Mouse (Mus musculus) MEL (cell line): ENCODE results near the gene Atp5b. TPM values are rescaled to one million over a fixed set of nuclear protein-coding genes. Genes with fewer than 3 reads are reported as not detected.

Source experiments
- DNase-seq: peaks from one replicate; pipeline ENCODE4 v3.0.0; 2011; ENCODE audit warnings: low read depth, low spot score
- H3K27ac ChIP-seq: 2 replicates; pipeline ENCODE4 v1.5.1; 2012; ENCODE audit warnings: low read depth, mild to moderate bottlenecking, control low read depth, low read length, moderate library complexity; ENCODE audit not compliant: control insufficient read depth
- H3K27me3 ChIP-seq, 2 experiments: fragments of 150-350 bp in 1 of 2; sonication (generic) in 1 of 2; 2 replicates each; pipeline ENCODE4 v1.6.1; 2012; ENCODE audit warnings: low read length in 2 of 2, mild to moderate bottlenecking in 2 of 2, improper control_type of control experiment in 1 of 2, moderate library complexity in 1 of 2; ENCODE audit not compliant: insufficient read depth in 2 of 2, control insufficient read depth in 1 of 2
- H3K36me3 ChIP-seq, 2 experiments: 2 replicates each; pipeline ENCODE4 v1.6.1; 2012 to 2014; ENCODE audit warnings: low read length in 2 of 2, improper control_type of control experiment in 1 of 2, inconsistent platforms in 1 of 2, mild to moderate bottlenecking in 1 of 2; ENCODE audit not compliant: insufficient read depth in 2 of 2, control insufficient read depth in 1 of 2
- H3K4me1 ChIP-seq, 2 experiments: fragments of 150-350 bp in 1 of 2; sonication (generic) in 1 of 2; 2 replicates each; pipeline ENCODE4 v1.6.1; 2012; ENCODE audit warnings: low read length in 2 of 2, improper control_type of control experiment in 1 of 2, mild to moderate bottlenecking in 1 of 2; ENCODE audit not compliant: insufficient read depth in 2 of 2, control insufficient read depth in 1 of 2
- H3K4me3 ChIP-seq, 2 experiments: fragments of 150-350 bp in 1 of 2; sonication (generic) in 1 of 2; 2 replicates each; pipeline ENCODE4 v1.5.1; 2012; ENCODE audit warnings: low read depth in 2 of 2, low read length in 2 of 2, mild to moderate bottlenecking in 2 of 2, moderate library complexity in 2 of 2, control low read depth in 1 of 2, improper control_type of control experiment in 1 of 2; ENCODE audit not compliant: control insufficient read depth in 1 of 2, insufficient read depth in 1 of 2
- H3K79me2 ChIP-seq: 2 replicates; pipeline ENCODE4 v1.6.1; 2012; ENCODE audit warnings: mild to moderate bottlenecking, low read length, moderate library complexity; ENCODE audit not compliant: control insufficient read depth, poor library complexity, insufficient read depth
- H3K9ac ChIP-seq: 2 replicates; pipeline ENCODE4 v1.6.1; 2012; ENCODE audit warnings: low read depth, mild to moderate bottlenecking, control low read depth, low read length, moderate library complexity; ENCODE audit not compliant: control insufficient read depth, poor library complexity, severe bottlenecking
- H3K9me3 ChIP-seq: fragments of 150-350 bp; sonication (generic); replicated peaks from 2 replicates; pipeline ENCODE4 v1.6.1; 2012; ENCODE audit warnings: mild to moderate bottlenecking, low read length, improper control_type of control experiment, moderate library complexity; ENCODE audit not compliant: insufficient read depth
- BHLHE40 ChIP-seq: IDR thresholded peaks from 2 replicates; pipeline ENCODE4 v1.6.1; 2012; ENCODE audit warnings: low read depth, mild to moderate bottlenecking, inconsistent platforms, low read length, improper control_type of control experiment, borderline replicate concordance
- CHD1 ChIP-seq: IDR thresholded peaks from 2 replicates; pipeline ENCODE4 v1.6.1; 2012; ENCODE audit warnings: low read depth, mild to moderate bottlenecking, inconsistent platforms, low read length, improper control_type of control experiment
- CHD2 ChIP-seq: IDR thresholded peaks from 2 replicates; pipeline ENCODE4 v1.6.1; 2011; ENCODE audit warnings: low read length, improper control_type of control experiment
- CTCF ChIP-seq, 3 experiments: IDR thresholded peaks in 2 of 3; conservative IDR thresholded peaks in 1 of 3; 2 replicates each; pipeline ENCODE4 v1.5.1; 2011 to 2012; ENCODE audit warnings: low read length in 3 of 3, low read depth in 2 of 3, mild to moderate bottlenecking in 2 of 3, improper control_type of control experiment in 1 of 3, inconsistent platforms in 1 of 3, mixed read lengths in 1 of 3, moderate library complexity in 1 of 3; ENCODE audit not compliant: control insufficient read depth in 1 of 3, insufficient read depth in 1 of 3, poor library complexity in 1 of 3, severe bottlenecking in 1 of 3
- E2F4 ChIP-seq: IDR thresholded peaks from 2 replicates; pipeline ENCODE4 v1.6.1; 2011; ENCODE audit warnings: low read depth, low read length, improper control_type of control experiment, borderline replicate concordance
- ELF1 ChIP-seq: IDR thresholded peaks from 2 replicates; pipeline ENCODE4 v1.6.1; 2014; ENCODE audit warnings: low read depth, mild to moderate bottlenecking, inconsistent platforms, low read length, improper control_type of control experiment, moderate library complexity
- EP300 ChIP-seq, 2 experiments: IDR thresholded peaks; 2 replicates each; pipeline ENCODE4 v1.6.1; 2011; ENCODE audit warnings: improper control_type of control experiment in 2 of 2, low read length in 2 of 2, low read depth in 1 of 2, mild to moderate bottlenecking in 1 of 2
- ETS1 ChIP-seq: IDR thresholded peaks from 2 replicates; pipeline ENCODE4 v1.6.1; 2012; ENCODE audit warnings: low read depth, mild to moderate bottlenecking, inconsistent platforms, low read length, improper control_type of control experiment, moderate library complexity
- GABPA ChIP-seq: IDR thresholded peaks from 2 replicates; pipeline ENCODE4 v1.6.1; 2012; ENCODE audit warnings: low read depth, mild to moderate bottlenecking, inconsistent platforms, low read length, improper control_type of control experiment, moderate library complexity
- GATA1 ChIP-seq: IDR thresholded peaks from 2 replicates; pipeline ENCODE4 v1.6.1; 2011; ENCODE audit warnings: low read depth, low read length, improper control_type of control experiment
- HCFC1 ChIP-seq: IDR thresholded peaks from 2 replicates; pipeline ENCODE4 v1.6.1; 2012; ENCODE audit warnings: low read depth, mild to moderate bottlenecking, inconsistent platforms, low read length, improper control_type of control experiment, moderate library complexity
- KAT2A ChIP-seq: conservative IDR thresholded peaks from 2 replicates; pipeline ENCODE4 v1.6.1; 2012; ENCODE audit warnings: low read depth, low read length, improper control_type of control experiment, inconsistent platforms
- MAFK ChIP-seq: IDR thresholded peaks from 2 replicates; pipeline ENCODE4 v1.6.1; 2011; ENCODE audit warnings: low read depth, mild to moderate bottlenecking, low read length, improper control_type of control experiment, borderline replicate concordance
- MAX ChIP-seq: IDR thresholded peaks from 2 replicates; pipeline ENCODE4 v1.6.1; 2011; ENCODE audit warnings: low read length, improper control_type of control experiment
- MEF2A ChIP-seq: IDR thresholded peaks from 2 replicates; pipeline ENCODE4 v1.6.1; 2014; ENCODE audit warnings: low read depth, mild to moderate bottlenecking, inconsistent platforms, low read length, improper control_type of control experiment; ENCODE audit not compliant: poor library complexity, insufficient replicate concordance, severe bottlenecking; ENCODE audit errors: extremely low read depth
- MXI1 ChIP-seq: IDR thresholded peaks from 2 replicates; pipeline ENCODE4 v1.6.1; 2011; ENCODE audit warnings: mild to moderate bottlenecking, low read depth, low read length, improper control_type of control experiment
- MYB ChIP-seq: IDR thresholded peaks from 2 replicates; pipeline ENCODE4 v1.6.1; 2011; ENCODE audit warnings: mild to moderate bottlenecking, low read depth, low read length, improper control_type of control experiment
- MYC ChIP-seq: IDR thresholded peaks from 2 replicates; pipeline ENCODE4 v1.6.1; 2011; ENCODE audit warnings: low read depth, mild to moderate bottlenecking, low read length, improper control_type of control experiment, moderate library complexity
- NELFE ChIP-seq: IDR thresholded peaks from 2 replicates; pipeline ENCODE4 v1.6.1; 2011; ENCODE audit warnings: low read depth, low read length, improper control_type of control experiment
- NRF1 ChIP-seq: IDR thresholded peaks from 2 replicates; pipeline ENCODE4 v1.6.1; 2014; ENCODE audit warnings: low read depth, mild to moderate bottlenecking, inconsistent platforms, low read length, improper control_type of control experiment, moderate library complexity; ENCODE audit not compliant: poor library complexity, insufficient read depth, severe bottlenecking
- POLR2A ChIP-seq, 2 experiments: IDR thresholded peaks; 2 replicates each; pipeline ENCODE4 v1.6.1; 2011 to 2012; ENCODE audit warnings: low read length in 2 of 2, mild to moderate bottlenecking in 2 of 2, control low read depth in 1 of 2, improper control_type of control experiment in 1 of 2, low read depth in 1 of 2, moderate library complexity in 1 of 2; ENCODE audit not compliant: control insufficient read depth in 1 of 2, insufficient read depth in 1 of 2, poor library complexity in 1 of 2
- POLR2AphosphoS2 ChIP-seq: IDR thresholded peaks from 2 replicates; pipeline ENCODE4 v1.6.1; 2011; ENCODE audit warnings: low read length, improper control_type of control experiment
- POLR2AphosphoS5 ChIP-seq: IDR thresholded peaks from 2 replicates; pipeline ENCODE4 v1.6.1; 2012; ENCODE audit warnings: low read depth, borderline replicate concordance, mild to moderate bottlenecking, inconsistent platforms, low read length, moderate library complexity, mixed read lengths
- RAD21 ChIP-seq: IDR thresholded peaks from 2 replicates; pipeline ENCODE4 v1.6.1; 2011; ENCODE audit warnings: mild to moderate bottlenecking, low read depth, low read length, improper control_type of control experiment
- RCOR1 ChIP-seq: IDR thresholded peaks from 2 replicates; pipeline ENCODE4 v1.6.1; 2012; ENCODE audit warnings: low read depth, mild to moderate bottlenecking, inconsistent platforms, low read length, improper control_type of control experiment
- SIN3A ChIP-seq: IDR thresholded peaks from 2 replicates; pipeline ENCODE4 v1.6.1; 2012; ENCODE audit warnings: low read length, improper control_type of control experiment, inconsistent platforms
- SMC3 ChIP-seq: IDR thresholded peaks from 2 replicates; pipeline ENCODE4 v1.6.1; 2011; ENCODE audit warnings: low read depth, low read length, improper control_type of control experiment
- TAL1 ChIP-seq: IDR thresholded peaks from 2 replicates; pipeline ENCODE4 v1.6.1; 2012; ENCODE audit warnings: mild to moderate bottlenecking, inconsistent platforms, low read length, moderate library complexity, mixed read lengths
- TBP ChIP-seq: IDR thresholded peaks from 2 replicates; pipeline ENCODE4 v1.8.0; 2011; ENCODE audit warnings: low read depth, low read length, improper control_type of control experiment
- TCF12 ChIP-seq: IDR thresholded peaks from 2 replicates; pipeline ENCODE4 v1.6.1; 2014; ENCODE audit warnings: low read depth, mild to moderate bottlenecking, inconsistent platforms, low read length, improper control_type of control experiment, moderate library complexity
- UBTF ChIP-seq: IDR thresholded peaks from 2 replicates; pipeline ENCODE4 v1.6.1; 2012; ENCODE audit warnings: low read depth, mild to moderate bottlenecking, inconsistent platforms, low read length, improper control_type of control experiment, moderate library complexity, borderline replicate concordance; ENCODE audit not compliant: insufficient read depth
- USF1 ChIP-seq: IDR thresholded peaks from 2 replicates; pipeline ENCODE4 v1.6.1; 2014; ENCODE audit warnings: low read depth, mild to moderate bottlenecking, inconsistent platforms, low read length, improper control_type of control experiment, moderate library complexity
- USF2 ChIP-seq, 2 experiments: IDR thresholded peaks; 2 replicates each; pipeline ENCODE4 v1.6.1; 2011 to 2012; ENCODE audit warnings: improper control_type of control experiment in 2 of 2, low read length in 2 of 2, borderline replicate concordance in 1 of 2, inconsistent platforms in 1 of 2, low read depth in 1 of 2, mild to moderate bottlenecking in 1 of 2; ENCODE audit not compliant: insufficient read depth in 1 of 2
- ZC3H11A ChIP-seq: IDR thresholded peaks from 2 replicates; pipeline ENCODE4 v1.6.1; 2012; ENCODE audit warnings: low read depth, mild to moderate bottlenecking, inconsistent platforms, low read length, improper control_type of control experiment
- ZKSCAN1 ChIP-seq: IDR thresholded peaks from 2 replicates; pipeline ENCODE4 v1.6.1; 2012; ENCODE audit warnings: low read depth, mild to moderate bottlenecking, inconsistent platforms, low read length, improper control_type of control experiment, moderate library complexity
- ZMIZ1 ChIP-seq: IDR thresholded peaks from 2 replicates; pipeline ENCODE4 v1.6.1; 2012; ENCODE audit warnings: low read depth, mild to moderate bottlenecking, inconsistent platforms, low read length, improper control_type of control experiment, moderate library complexity
- polyA plus RNA-seq, 2 experiments: library from polyadenylated mRNA; stranded (reverse) in 1 of 2; unstranded in 1 of 2; fragments of >175 nt in 1 of 2; fragments of >200 nt in 1 of 2; gene quantifications; 2 replicates each; pipeline versions ENCODE4 v1.2.1 to v1.2.4; 2012; ENCODE audit warnings: low replicate concordance in 2 of 2, low read depth in 1 of 2; ENCODE audit not compliant: insufficient read length in 2 of 2, insufficient read depth in 1 of 2, missing spikeins in 1 of 2
- total RNA-seq: library from RNA; depleted of rRNA; stranded (reverse); fragments of 300-350 nt; gene quantifications from 2 replicates; pipeline ENCODE4 v1.2.3, GENCODE M21; 2012

Atp5b gene
- total and polyA plus RNA-seq, 3 experiments, result 545 to 2,318 (median 2,164) TPM

- peak; percentile 68 for DNase-seq
- Histone ChIP-seq H3K27me3 (no peaks in the 10 kb centered on the region), H3K9ac (peak overlapping the region; percentile 45), H3K9me3 (no peaks in the 10 kb centered on the region), H3K4me1 (peaks cover 13 to 16% of the 10 kb centered on the region in 2 experiments), H3K36me3 (peaks cover 1 to 22% of the 10 kb centered on the region in 2 experiments; a peak in 3 of 4 replicates), H3K79me2 (peaks cover 23% of the 10 kb centered on the region), H3K4me3 (peak overlapping the region; percentile 52 to 71), H3K27ac (peak overlapping the region; percentile 48)
- TF ChIP-seq ELF1 (no peak), CHD2 (no peak), MEF2A (no peak), NELFE (no peak), USF1 (no peak), MYC (0 out of 2 replicates have a peak, but pooled peaks have one; percentile 66), RAD21 (no peak), RCOR1 (peak; percentile 60; the same call in 1 of the 2 replicates), ETS1 (peak; percentile 55; the same call in 1 of the 2 replicates), ZKSCAN1 (no peak), MAFK (no peak), CTCF (IDR thresholded peaks at IDR 0.05 in 2 of 3, conservative IDR thresholded peaks at IDR 0.05 in 1 of 3; ENCODE audit: control insufficient read depth in 1 of 3, insufficient read depth in 1 of 3, low read depth in 2 of 3, low read length in 3 of 3, poor library complexity in 1 of 3, severe bottlenecking in 1 of 3) (no peak), MYB (no peak), ZC3H11A (no peak), POLR2AphosphoS2 (no peak), USF2 (IDR thresholded peaks at IDR 0.05; ENCODE audit: borderline replicate concordance in 1 of 2, insufficient read depth in 1 of 2, low read depth in 1 of 2, low read length in 2 of 2) (no peak), NRF1 (no peak), BHLHE40 (no peak), POLR2AphosphoS5 (no peak), SMC3 (no peak), TAL1 (no peak), GABPA (no peak), MXI1 (peak; percentile 55; the same call in 1 of the 2 replicates), E2F4 (no peak), KAT2A (no peak), GATA1 (0 out of 2 replicates have a peak, but pooled peaks have one; percentile 19), MAX (peak; percentile 42; the same call in 1 of the 2 replicates), SIN3A (peak; percentile 53), HCFC1 (no peak), EP300 (IDR thresholded peaks at IDR 0.05; ENCODE audit: low read depth in 1 of 2, low read length in 2 of 2) (peak; percentile 49 to 52), POLR2A (IDR thresholded peaks at IDR 0.05; ENCODE audit: control insufficient read depth in 1 of 2, insufficient read depth in 1 of 2, low read depth in 1 of 2, low read length in 2 of 2, poor library complexity in 1 of 2) (no peak), TCF12 (no peak), CHD1 (peak; percentile 70; the same call in 1 of the 2 replicates), TBP (0 out of 2 replicates have a peak, but pooled peaks have one; percentile 13), ZMIZ1 (no peak), UBTF (no peak)
These were observed 12.0 kb downstream of the Atp5b start for GRCm38 (mm10) chr10:128095003-128095636.
